Mouse (Mus musculus): ENCODE data around the gene Lca5.

Lca5 gene

GRCm38 (mm10) chr9:83440392-83441357, at the start of gene Lca5:
Gene Lca5 (minus strand): TSS chr9:83441127.
- peak; percentile 91 to 94 for DNase-seq (ENCODE audit: low spot score in 2 of 2)

GRCm38 (mm10) chr9:83488491-83489210, 47.7 kb upstream of the Lca5 start:
- peak in 1 of 2 experiments; percentile 8 for DNase-seq (ENCODE audit: low spot score in 2 of 2)

- DNase-seq (ENCODE audit: low spot score in 2 of 2): no peak
These were observed 47.0 kb upstream of the Lca5 start for GRCm38 (mm10) chr9:83487771-83488470.

GRCm38 (mm10) chr9:83485966-83486365, 45.0 kb upstream of the Lca5 start:
- DNase-seq (ENCODE audit: low spot score in 2 of 2): no peak

- DNase-seq (ENCODE audit: low spot score in 2 of 2): no peak
These were observed 44.4 kb upstream of the Lca5 start for GRCm38 (mm10) chr9:83485357-83485756.

GRCm38 (mm10) chr9:83483419-83483818, 42.5 kb upstream of the Lca5 start:
- no peak for DNase-seq (ENCODE audit: low spot score in 2 of 2)

GRCm38 (mm10) chr9:83482176-83482949, 41.4 kb upstream of the Lca5 start:
- DNase-seq (ENCODE audit: low spot score in 2 of 2): no peak

- DNase-seq (ENCODE audit: low spot score in 2 of 2): no peak
These were observed 28.9 kb upstream of the Lca5 start for GRCm38 (mm10) chr9:83469871-83470270.

GRCm38 (mm10) chr9:83447771-83448170, 6.8 kb upstream of the Lca5 start:
- peak; percentile 23 to 45 for DNase-seq (ENCODE audit: low spot score in 2 of 2)

- no peak for DNase-seq (ENCODE audit: low spot score in 2 of 2)
These were observed 6.2 kb upstream of the Lca5 start for GRCm38 (mm10) chr9:83447176-83447575.

GRCm38 (mm10) chr9:83437621-83438020, 3.3 kb downstream of the Lca5 start:
- no peak for DNase-seq (ENCODE audit: low spot score in 2 of 2)

GRCm38 (mm10) chr9:83434489-83434888, 6.4 kb downstream of the Lca5 start:
- DNase-seq (ENCODE audit: low spot score in 2 of 2): no peak

GRCm38 (mm10) chr9:83433661-83434060, 7.3 kb downstream of the Lca5 start:
- DNase-seq (ENCODE audit: low spot score in 2 of 2): no peak

- no peak for DNase-seq (ENCODE audit: low spot score in 2 of 2)
These were observed 13.0 kb downstream of the Lca5 start for GRCm38 (mm10) chr9:83427926-83428325.

GRCm38 (mm10) chr9:83418965-83419364, 22.0 kb downstream of the Lca5 start:
- DNase-seq (ENCODE audit: low spot score in 2 of 2): no peak

GRCm38 (mm10) chr9:83413046-83413445, 27.9 kb downstream of the Lca5 start:
- DNase-seq (ENCODE audit: low spot score in 2 of 2): no peak

- no peak for DNase-seq (ENCODE audit: low spot score in 2 of 2)
These were observed 35.8 kb downstream of the Lca5 start for GRCm38 (mm10) chr9:83405150-83405549.

GRCm38 (mm10) chr9:83400783-83401182, 40.1 kb downstream of the Lca5 start:
- DNase-seq (ENCODE audit: low spot score in 2 of 2): no peak

GRCm38 (mm10) chr9:83399414-83399813, 41.5 kb downstream of the Lca5 start:
- no peak for DNase-seq (ENCODE audit: low spot score in 2 of 2)

GRCm38 (mm10) chr9:83398260-83398659, 42.7 kb downstream of the Lca5 start:
- no peak for DNase-seq (ENCODE audit: low spot score in 2 of 2)

- DNase-seq (ENCODE audit: low spot score in 2 of 2): no peak
These were observed 45.5 kb downstream of the Lca5 start for GRCm38 (mm10) chr9:83395456-83395855.
